Mouse (Mus musculus): ENCODE results near the gene Rasa2.
"Not testable (repeated sequence)": the region's sequence is repeated elsewhere in the genome, so short reads cannot be mapped to it uniquely, and the experiment has no call there.

Rasa2 gene

GRCm38 (mm10) chr9:96631389-96632072, at the start of gene Rasa2:
TSS of gene Rasa2 (minus strand) at chr9:96631617.
- peak; percentile 79 for DNase-seq (ENCODE audit: low spot score)

GRCm38 (mm10) chr9:96678611-96679010, 47.2 kb upstream of the Rasa2 start:
- no peak for DNase-seq (ENCODE audit: low spot score)

- DNase-seq (ENCODE audit: low spot score), result not testable (repeated sequence)
These were observed 46.3 kb upstream of the Rasa2 start for GRCm38 (mm10) chr9:96677711-96678110.

- no peak for DNase-seq (ENCODE audit: low spot score)
These were observed 45.3 kb upstream of the Rasa2 start for GRCm38 (mm10) chr9:96676671-96677070.

GRCm38 (mm10) chr9:96675763-96676640, 44.6 kb upstream of the Rasa2 start:
- DNase-seq (ENCODE audit: low spot score), result no peak

- peak; percentile 42 for DNase-seq (ENCODE audit: low spot score)
These were observed 43.8 kb upstream of the Rasa2 start for GRCm38 (mm10) chr9:96675071-96675762.

- no peak for DNase-seq (ENCODE audit: low spot score)
These were observed 42.9 kb upstream of the Rasa2 start for GRCm38 (mm10) chr9:96674301-96674700.

- DNase-seq (ENCODE audit: low spot score), result no peak
These were observed 41.0 kb upstream of the Rasa2 start for GRCm38 (mm10) chr9:96672466-96672865.

GRCm38 (mm10) chr9:96671249-96671648, 39.8 kb upstream of the Rasa2 start:
- no peak for DNase-seq (ENCODE audit: low spot score)

GRCm38 (mm10) chr9:96669877-96670276, 38.5 kb upstream of the Rasa2 start:
- peak; percentile 88 for DNase-seq (ENCODE audit: low spot score)

- peak; percentile 16 for DNase-seq (ENCODE audit: low spot score)
These were observed 37.2 kb upstream of the Rasa2 start for GRCm38 (mm10) chr9:96668628-96669027.

GRCm38 (mm10) chr9:96660510-96661244, 29.3 kb upstream of the Rasa2 start:
- no peak for DNase-seq (ENCODE audit: low spot score)

- DNase-seq (ENCODE audit: low spot score), result no peak
These were observed 28.4 kb upstream of the Rasa2 start for GRCm38 (mm10) chr9:96659801-96660200.

GRCm38 (mm10) chr9:96653538-96653937, 22.1 kb upstream of the Rasa2 start:
- no peak for DNase-seq (ENCODE audit: low spot score)

- peak; percentile 44 for DNase-seq (ENCODE audit: low spot score)
These were observed 21.3 kb upstream of the Rasa2 start for GRCm38 (mm10) chr9:96652763-96653162.

- DNase-seq (ENCODE audit: low spot score), result no peak
These were observed 19.4 kb upstream of the Rasa2 start for GRCm38 (mm10) chr9:96650807-96651206.

GRCm38 (mm10) chr9:96649924-96650323, 18.5 kb upstream of the Rasa2 start:
- no peak for DNase-seq (ENCODE audit: low spot score)

GRCm38 (mm10) chr9:96649362-96649761, 17.9 kb upstream of the Rasa2 start:
- DNase-seq (ENCODE audit: low spot score), result no peak

GRCm38 (mm10) chr9:96646668-96647295, 15.4 kb upstream of the Rasa2 start:
- DNase-seq (ENCODE audit: low spot score), result no peak

GRCm38 (mm10) chr9:96644840-96645239, 13.4 kb upstream of the Rasa2 start:
- DNase-seq (ENCODE audit: low spot score), result no peak

GRCm38 (mm10) chr9:96644002-96644401, 12.6 kb upstream of the Rasa2 start:
- DNase-seq (ENCODE audit: low spot score), result not testable (repeated sequence)

Measured in c-Kit-positive CD71-positive TER-119-positive erythroid progenitor cells, embryonic 14.5 days (primary cell).